Mouse (Mus musculus): ENCODE measurements around the gene Mmgt2.

Mmgt2 gene

GRCm38 (mm10) chr11:62648591-62649391 is at the start of gene Mmgt2:
Gene Mmgt2, plus strand, starts transcription at chr11:62648664.
- DNase-seq (ENCODE audit: low spot score), result peak; percentile 95

GRCm38 (mm10) chr11:62601732-62602618 is 46.5 kb upstream of the Mmgt2 start:
- DNase-seq (ENCODE audit: low spot score), result no peak

GRCm38 (mm10) chr11:62602619-62603311 is 45.7 kb upstream of the Mmgt2 start:
- DNase-seq (ENCODE audit: low spot score), result peak; percentile 98

- DNase-seq (ENCODE audit: low spot score), result peak; percentile 35
Observed at GRCm38 (mm10) chr11:62603312-62604056, 45.0 kb upstream of the Mmgt2 start.

GRCm38 (mm10) chr11:62604123-62604706 is 44.2 kb upstream of the Mmgt2 start:
- no peak for DNase-seq (ENCODE audit: low spot score)

GRCm38 (mm10) chr11:62604886-62605618 is 43.4 kb upstream of the Mmgt2 start:
- DNase-seq (ENCODE audit: low spot score), result no peak

GRCm38 (mm10) chr11:62605619-62606298 is 42.7 kb upstream of the Mmgt2 start:
- peak; percentile 50 for DNase-seq (ENCODE audit: low spot score)

- no peak for DNase-seq (ENCODE audit: low spot score)
Observed at GRCm38 (mm10) chr11:62606299-62607169, 41.9 kb upstream of the Mmgt2 start.

GRCm38 (mm10) chr11:62607170-62607951 is 41.1 kb upstream of the Mmgt2 start:
- DNase-seq (ENCODE audit: low spot score), result no peak

- no peak for DNase-seq (ENCODE audit: low spot score)
Observed at GRCm38 (mm10) chr11:62607952-62608201, 40.6 kb upstream of the Mmgt2 start.

- DNase-seq (ENCODE audit: low spot score), result no peak
Observed at GRCm38 (mm10) chr11:62608826-62609675, 39.4 kb upstream of the Mmgt2 start.

- no peak for DNase-seq (ENCODE audit: low spot score)
Observed at GRCm38 (mm10) chr11:62610304-62610703, 38.2 kb upstream of the Mmgt2 start.

- no peak for DNase-seq (ENCODE audit: low spot score)
Observed at GRCm38 (mm10) chr11:62612604-62613003, 35.9 kb upstream of the Mmgt2 start.

- DNase-seq (ENCODE audit: low spot score), result peak; percentile 86
Observed at GRCm38 (mm10) chr11:62613657-62614365, 34.7 kb upstream of the Mmgt2 start.

- DNase-seq (ENCODE audit: low spot score), result no peak
Observed at GRCm38 (mm10) chr11:62614876-62615410, 33.5 kb upstream of the Mmgt2 start.

- DNase-seq (ENCODE audit: low spot score), result no peak
Observed at GRCm38 (mm10) chr11:62615456-62615855, 33.0 kb upstream of the Mmgt2 start.

- no peak for DNase-seq (ENCODE audit: low spot score)
Observed at GRCm38 (mm10) chr11:62621079-62621478, 27.4 kb upstream of the Mmgt2 start.
